Mouse (Mus musculus): ENCODE results near the gene Vmn1r197. TPM values are rescaled to one million over a fixed set of nuclear protein-coding genes. Genes with fewer than 3 reads are reported as not detected.
"Not testable (repeated sequence)": the region's sequence is repeated elsewhere in the genome, so short reads cannot be mapped to it uniquely, and the experiment has no call there.

The Vmn1r197 gene
- total and polyA plus RNA-seq, 3 experiments: 0.22 TPM; not detected in 2

GRCm38 (mm10) chr13:22333269-22333668 lies 8.9 kb downstream of the Vmn1r197 start:
- H3K36me3 ChIP-seq (replicated peaks): no peaks in the 10 kb centered on the region
- H3K4me1 ChIP-seq (ENCODE audit: insufficient read depth, low read depth, low read length): no peaks in the 10 kb centered on the region
- no peak for DNase-seq (ENCODE audit: low spot score)
- H3K27me3 ChIP-seq (ENCODE audit: insufficient read depth, low read length): no peaks in the 10 kb centered on the region
- TF ChIP-seq CTCF (IDR thresholded peaks at IDR 0.05; ENCODE audit: low read depth, low read length) (no peak), TAL1 (conservative IDR thresholded peaks at IDR 0.05; ENCODE audit: low read depth, low read length) (no peak), POLR2AphosphoS5 (IDR thresholded peaks at IDR 0.05; ENCODE audit: insufficient replicate concordance, low read depth, low read length) (no peak)
- no peak for ATAC-seq (ENCODE audit: extremely low read depth, insufficient number of reproducible peaks, low FRiP score, poor library complexity, severe bottlenecking)
- no peak overlapping the region for H3K4me3 ChIP-seq (ENCODE audit: low read depth, low read length)
- H3K9me3 ChIP-seq (replicated peaks): no peaks in the 10 kb centered on the region

- ATAC-seq (ENCODE audit: extremely low read depth, insufficient number of reproducible peaks, low FRiP score, poor library complexity, severe bottlenecking) (no peak), DNase-seq (ENCODE audit: low spot score) (no peak)
- TF ChIP-seq CTCF (IDR thresholded peaks at IDR 0.05; ENCODE audit: low read depth, low read length) (no peak), TAL1 (conservative IDR thresholded peaks at IDR 0.05; ENCODE audit: low read depth, low read length) (no peak), POLR2AphosphoS5 (IDR thresholded peaks at IDR 0.05; ENCODE audit: insufficient replicate concordance, low read depth, low read length) (no peak), GATA2 (IDR thresholded peaks at IDR 0.05; ENCODE audit: borderline replicate concordance, low read depth, low read length) (no peak), GATA1 (IDR thresholded peaks at IDR 0.05; ENCODE audit: borderline replicate concordance, low read length) (no peak)
- Histone ChIP-seq H3K9me3 (replicated peaks) (no peaks in the 10 kb centered on the region), H3K27me3 (ENCODE audit: insufficient read depth, low read length) (no peaks in the 10 kb centered on the region), H3K4me3 (ENCODE audit: low read depth, low read length) (no peak overlapping the region), H3K4me1 (ENCODE audit: insufficient read depth, low read depth, low read length) (no peaks in the 10 kb centered on the region), H3K36me3 (replicated peaks) (no peaks in the 10 kb centered on the region)
These were observed 11.2 kb downstream of the Vmn1r197 start for GRCm38 (mm10) chr13:22335565-22335964.

- Histone ChIP-seq H3K4me1 (ENCODE audit: insufficient read depth, low read depth, low read length) (no peaks in the 10 kb centered on the region), H3K27me3 (ENCODE audit: insufficient read depth, low read length) (no peaks in the 10 kb centered on the region), H3K9me3 (replicated peaks) (no peaks in the 10 kb centered on the region), H3K36me3 (replicated peaks) (no peaks in the 10 kb centered on the region), H3K4me3 (ENCODE audit: low read depth, low read length) (no peak within 1 kb of the TSS)
- no peak for ATAC-seq (ENCODE audit: extremely low read depth, insufficient number of reproducible peaks, low FRiP score, poor library complexity, severe bottlenecking)
- DNase-seq (ENCODE audit: low spot score): no peak
- TF ChIP-seq POLR2AphosphoS5 (IDR thresholded peaks at IDR 0.05; ENCODE audit: insufficient replicate concordance, low read depth, low read length): no peak
- no peak for TF ChIP-seq TAL1 (conservative IDR thresholded peaks at IDR 0.05; ENCODE audit: low read depth, low read length)
- TF ChIP-seq CTCF (IDR thresholded peaks at IDR 0.05; ENCODE audit: low read depth, low read length): no peak
- no peak for TF ChIP-seq GATA2 (IDR thresholded peaks at IDR 0.05; ENCODE audit: borderline replicate concordance, low read depth, low read length)
- no peak for TF ChIP-seq GATA1 (IDR thresholded peaks at IDR 0.05; ENCODE audit: borderline replicate concordance, low read length)
These were observed 25.7 kb downstream of the Vmn1r197 start, which contains the start of gene Vmn1r198 for GRCm38 (mm10) chr13:22350064-22350463. Gene Vmn1r198 (plus strand): TSS chr13:22350364.

GRCm38 (mm10) chr13:22350813-22351212 lies 26.4 kb downstream of the Vmn1r197 start:
- no peak for TF ChIP-seq GATA1 (IDR thresholded peaks at IDR 0.05; ENCODE audit: borderline replicate concordance, low read length)
- TF ChIP-seq TAL1 (conservative IDR thresholded peaks at IDR 0.05; ENCODE audit: low read depth, low read length): no peak
- no peak for TF ChIP-seq CTCF (IDR thresholded peaks at IDR 0.05; ENCODE audit: low read depth, low read length)
- TF ChIP-seq GATA2 (IDR thresholded peaks at IDR 0.05; ENCODE audit: borderline replicate concordance, low read depth, low read length): no peak
- TF ChIP-seq POLR2AphosphoS5 (IDR thresholded peaks at IDR 0.05; ENCODE audit: insufficient replicate concordance, low read depth, low read length): no peak
- DNase-seq (ENCODE audit: low spot score): no peak
- ATAC-seq (ENCODE audit: extremely low read depth, insufficient number of reproducible peaks, low FRiP score, poor library complexity, severe bottlenecking): no peak
- H3K4me1 ChIP-seq (ENCODE audit: insufficient read depth, low read depth, low read length): no peaks in the 10 kb centered on the region
- H3K36me3 ChIP-seq (replicated peaks): no peaks in the 10 kb centered on the region
- no peaks in the 10 kb centered on the region for H3K9me3 ChIP-seq (replicated peaks)
- no peaks in the 10 kb centered on the region for H3K27me3 ChIP-seq (ENCODE audit: insufficient read depth, low read length)
- H3K4me3 ChIP-seq (ENCODE audit: low read depth, low read length): no peak overlapping the region

GRCm38 (mm10) chr13:22379518-22379917 lies 55.1 kb downstream of the Vmn1r197 start, which contains the start of gene Vmn1r199:
Gene Vmn1r199 (plus strand): TSS chr13:22379818.
- TF ChIP-seq GATA2 (IDR thresholded peaks at IDR 0.05; ENCODE audit: borderline replicate concordance, low read depth, low read length): no peak
- no peak for TF ChIP-seq CTCF (IDR thresholded peaks at IDR 0.05; ENCODE audit: low read depth, low read length)
- TF ChIP-seq TAL1 (conservative IDR thresholded peaks at IDR 0.05; ENCODE audit: low read depth, low read length): no peak
- no peaks in the 10 kb centered on the region for H3K4me1 ChIP-seq (ENCODE audit: insufficient read depth, low read depth, low read length)
- H3K36me3 ChIP-seq (replicated peaks): no peaks in the 10 kb centered on the region
- H3K27me3 ChIP-seq (ENCODE audit: insufficient read depth, low read length): no peaks in the 10 kb centered on the region
- H3K9me3 ChIP-seq (replicated peaks): no peaks in the 10 kb centered on the region
- ATAC-seq (ENCODE audit: extremely low read depth, insufficient number of reproducible peaks, low FRiP score, poor library complexity, severe bottlenecking): no peak
- H3K4me3 ChIP-seq (ENCODE audit: low read depth, low read length): no peak within 1 kb of the TSS
- DNase-seq (ENCODE audit: low spot score): no peak

GRCm38 (mm10) chr13:22381128-22381527 lies 56.7 kb downstream of the Vmn1r197 start:
- not testable (repeated sequence) for H3K36me3 ChIP-seq (replicated peaks); H3K4me1 ChIP-seq (ENCODE audit: insufficient read depth, low read depth, low read length); DNase-seq (ENCODE audit: low spot score); H3K4me3 ChIP-seq (ENCODE audit: low read depth, low read length); H3K9me3 ChIP-seq (replicated peaks); H3K27me3 ChIP-seq (ENCODE audit: insufficient read depth, low read length); ATAC-seq (ENCODE audit: extremely low read depth, insufficient number of reproducible peaks, low FRiP score, poor library complexity, severe bottlenecking)

Other genes starting within 250 kb of the Vmn1r197 start
- not detected in 2 replicates for gene Vmn1r188, start 240.1 kb upstream of the Vmn1r197 start, total RNA-seq (2014; fragmentation: Nextera tagmentation)
- gene Vmn1r188, start 240.1 kb upstream of the Vmn1r197 start, total RNA-seq (2017): under 0.01 TPM in 1 of 2 replicates, not detected in the other
- gene Vmn1r188, start 240.1 kb upstream of the Vmn1r197 start, polyA plus RNA-seq (2012): not detected in 2 replicates
- not detected in 2 replicates for gene Vmn1r189, start 218.8 kb upstream of the Vmn1r197 start, total RNA-seq (2014; fragmentation: Nextera tagmentation)
- gene Vmn1r189, start 218.8 kb upstream of the Vmn1r197 start, total RNA-seq (2017): 0.33 TPM in 1 of 2 replicates, not detected in the other
- not detected in 2 replicates for gene Vmn1r189, start 218.8 kb upstream of the Vmn1r197 start, polyA plus RNA-seq (2012)
- not detected in 2 replicates for gene Vmn1r191, start 140.6 kb upstream of the Vmn1r197 start, total RNA-seq (2014; fragmentation: Nextera tagmentation)
- gene Vmn1r191, start 140.6 kb upstream of the Vmn1r197 start, total RNA-seq (2017): 0.12 and 0.16 TPM in 2 replicates
- gene Vmn1r191, start 140.6 kb upstream of the Vmn1r197 start, polyA plus RNA-seq (2012): not detected in 2 replicates
- gene Vmn1r192, start 133.4 kb upstream of the Vmn1r197 start, total RNA-seq (2014; fragmentation: Nextera tagmentation): not detected in 2 replicates
- gene Vmn1r192, start 133.4 kb upstream of the Vmn1r197 start, total RNA-seq (2017): 0.11 and 0.12 TPM in 2 replicates
- gene Vmn1r192, start 133.4 kb upstream of the Vmn1r197 start, polyA plus RNA-seq (2012): not detected in 2 replicates
- gene Vmn1r193, start 101.4 kb upstream of the Vmn1r197 start, total RNA-seq (2014; fragmentation: Nextera tagmentation): not detected in 2 replicates
- gene Vmn1r193, start 101.4 kb upstream of the Vmn1r197 start, total RNA-seq (2017): 0.05 and 0.06 TPM in 2 replicates
- not detected in 2 replicates for gene Vmn1r193, start 101.4 kb upstream of the Vmn1r197 start, polyA plus RNA-seq (2012)
- gene Vmn1r194, start 80.4 kb upstream of the Vmn1r197 start, total RNA-seq (2014; fragmentation: Nextera tagmentation): not detected in 2 replicates
- not detected in 2 replicates for gene Vmn1r194, start 80.4 kb upstream of the Vmn1r197 start, total RNA-seq (2017)
- not detected in 2 replicates for gene Vmn1r194, start 80.4 kb upstream of the Vmn1r197 start, polyA plus RNA-seq (2012)
- gene Vmn1r195, start 54.1 kb upstream of the Vmn1r197 start, total RNA-seq (2014; fragmentation: Nextera tagmentation): not detected in 2 replicates
- gene Vmn1r195, start 54.1 kb upstream of the Vmn1r197 start, total RNA-seq (2017): 0.12 TPM in 1 of 2 replicates, not detected in the other
- not detected in 2 replicates for gene Vmn1r195, start 54.1 kb upstream of the Vmn1r197 start, polyA plus RNA-seq (2012)
- not detected in 2 replicates for gene Vmn1r196, start 34.7 kb upstream of the Vmn1r197 start, total RNA-seq (2014; fragmentation: Nextera tagmentation)
- 0.05 and 0.06 TPM in 2 replicates for gene Vmn1r196, start 34.7 kb upstream of the Vmn1r197 start, total RNA-seq (2017)
- not detected in 2 replicates for gene Vmn1r196, start 34.7 kb upstream of the Vmn1r197 start, polyA plus RNA-seq (2012)
- gene Vmn1r198, start 25.8 kb downstream of the Vmn1r197 start, total RNA-seq (2014; fragmentation: Nextera tagmentation): not detected in 2 replicates
- gene Vmn1r198, start 25.8 kb downstream of the Vmn1r197 start, total RNA-seq (2017): 0.06 and 0.11 TPM in 2 replicates
- gene Vmn1r198, start 25.8 kb downstream of the Vmn1r197 start, polyA plus RNA-seq (2012): not detected in 2 replicates
- gene Vmn1r199, start 55.2 kb downstream of the Vmn1r197 start, total RNA-seq (2014; fragmentation: Nextera tagmentation): not detected in 2 replicates
- gene Vmn1r199, start 55.2 kb downstream of the Vmn1r197 start, total RNA-seq (2017): 0.05 and 0.06 TPM in 2 replicates
- gene Vmn1r199, start 55.2 kb downstream of the Vmn1r197 start, polyA plus RNA-seq (2012): not detected in 2 replicates
- not detected in 2 replicates for gene Vmn1r200, start 65.8 kb downstream of the Vmn1r197 start, total RNA-seq (2014; fragmentation: Nextera tagmentation)
- gene Vmn1r200, start 65.8 kb downstream of the Vmn1r197 start, total RNA-seq (2017): 0.22 TPM in 1 of 2 replicates, not detected in the other
- not detected in 2 replicates for gene Vmn1r200, start 65.8 kb downstream of the Vmn1r197 start, polyA plus RNA-seq (2012)
- gene Vmn1r201, start 147.3 kb downstream of the Vmn1r197 start, total RNA-seq (2014; fragmentation: Nextera tagmentation): not detected in 2 replicates
- 0.05 and 0.17 TPM in 2 replicates for gene Vmn1r201, start 147.3 kb downstream of the Vmn1r197 start, total RNA-seq (2017)
- gene Vmn1r201, start 147.3 kb downstream of the Vmn1r197 start, polyA plus RNA-seq (2012): not detected in 2 replicates
- not detected in 2 replicates for gene Vmn1r202, start 180.8 kb downstream of the Vmn1r197 start, total RNA-seq (2014; fragmentation: Nextera tagmentation)
- 0.05 and 0.06 TPM in 2 replicates for gene Vmn1r202, start 180.8 kb downstream of the Vmn1r197 start, total RNA-seq (2017)
- gene Vmn1r202, start 180.8 kb downstream of the Vmn1r197 start, polyA plus RNA-seq (2012): not detected in 2 replicates
- not detected in 2 replicates for gene Vmn1r203, start 193.5 kb downstream of the Vmn1r197 start, total RNA-seq (2014; fragmentation: Nextera tagmentation)
- 0.12 and 0.27 TPM in 2 replicates for gene Vmn1r203, start 193.5 kb downstream of the Vmn1r197 start, total RNA-seq (2017)
- not detected in 2 replicates for gene Vmn1r203, start 193.5 kb downstream of the Vmn1r197 start, polyA plus RNA-seq (2012)
- not detected in 2 replicates for gene Vmn1r204, start 228.6 kb downstream of the Vmn1r197 start, total RNA-seq (2014; fragmentation: Nextera tagmentation)
- gene Vmn1r204, start 228.6 kb downstream of the Vmn1r197 start, total RNA-seq (2017): 0.12 and 0.22 TPM in 2 replicates
- not detected in 2 replicates for gene Vmn1r204, start 228.6 kb downstream of the Vmn1r197 start, polyA plus RNA-seq (2012)

Data from G1E (cell line).